Mouse (Mus musculus) C2C12 (cell line): ENCODE measurements around the gene Zfp687.

Source experiments
- CTCF ChIP-seq: IDR thresholded peaks from one replicate; pipeline ENCODE4 v1.5.1; 2011; ENCODE audit not compliant: control insufficient read depth, insufficient read depth, insufficient read length
- MAX ChIP-seq: IDR thresholded peaks from one replicate; pipeline ENCODE4 v1.6.1; 2011; ENCODE audit warnings: mild to moderate bottlenecking, control low read depth
- MYOG ChIP-seq: IDR thresholded peaks from one replicate; pipeline ENCODE4 v1.6.1; 2011; ENCODE audit not compliant: control insufficient read depth, insufficient read length; ENCODE audit errors: extremely low read depth

- TF ChIP-seq CTCF: no peak
- no peak for TF ChIP-seq MAX
- no peak for TF ChIP-seq MYOG
Observed at GRCm38 (mm10) chr3:95005651-95006050, 9.6 kb downstream of the Zfp687 start.
